Mouse (Mus musculus): ENCODE measurements around the gene Hoxd10. TPM values are rescaled to one million over a fixed set of nuclear protein-coding genes. Genes with fewer than 3 reads are reported as not detected.

Hoxd10 gene
- polyA plus RNA-seq, 1 experiment, result not detected

DNA sequence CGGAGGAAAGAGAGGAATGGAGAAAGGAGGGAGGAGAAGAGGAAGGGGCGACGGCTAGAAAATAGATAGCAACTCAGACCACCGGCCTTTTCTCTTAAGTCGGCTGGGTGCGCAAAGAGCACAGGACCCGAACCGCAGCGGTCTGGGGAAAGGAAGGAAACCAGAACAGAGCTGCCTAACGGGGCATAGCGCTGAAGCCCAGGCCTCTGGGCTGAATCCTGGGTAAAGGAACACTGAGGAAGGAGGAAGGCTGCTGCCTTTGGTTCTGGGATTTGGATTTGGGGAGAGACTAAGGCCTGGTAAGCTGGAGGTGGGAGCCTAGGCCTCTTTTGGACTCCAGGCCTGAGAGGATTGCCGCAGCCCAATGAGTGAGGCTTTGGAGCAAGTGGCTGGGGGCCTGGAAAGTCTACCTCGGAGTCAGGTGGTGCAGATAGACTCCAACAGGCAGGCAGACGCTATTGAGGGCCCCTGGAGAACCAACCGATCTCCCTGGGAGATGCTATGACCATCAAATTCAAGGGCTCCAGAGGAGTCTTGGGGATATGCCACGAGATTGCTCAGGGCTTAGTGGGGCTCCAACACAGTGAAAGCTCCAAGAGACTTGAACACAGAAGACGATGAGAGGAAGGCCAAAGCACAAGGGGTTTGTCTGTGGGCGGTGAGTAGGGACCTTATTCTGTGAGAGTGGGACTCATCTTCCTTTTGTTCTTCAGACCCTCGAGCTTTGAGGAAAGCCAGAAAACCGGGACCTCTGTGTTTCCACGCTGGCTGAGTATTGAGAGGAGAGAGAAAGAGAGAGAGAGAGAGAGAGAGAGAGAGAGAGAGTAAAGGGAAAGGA lies 10.9 kb upstream of the Hoxd10 start:
- 3% methylated on average over 21 of the region's 21 CpGs for WGBS
- TF ChIP-seq POLR2A (IDR thresholded peaks at IDR 0.05; ENCODE audit: borderline replicate concordance, insufficient read depth, low read length) (no peak), CTCF (IDR thresholded peaks at IDR 0.05; ENCODE audit: borderline replicate concordance, insufficient read depth, low read depth, low read length) (no peak)
- Histone ChIP-seq H3K4me3 (replicated peaks; ENCODE audit: insufficient read depth, low read depth, low read length) (no peak overlapping the region), H3K27ac (ENCODE audit: insufficient read depth, low read length) (no peak overlapping the region), H3K4me1 (ENCODE audit: control insufficient read depth, insufficient read depth, low read length) (no peaks in the 10 kb centered on the region), H3K27me3 (ENCODE audit: control insufficient read depth, insufficient read depth, low read length) (peaks cover 17% of the 10 kb centered on the region; the same call in 1 of the 2 replicates)
- DNase-seq, result no peak

- no peak for TF ChIP-seq POLR2A (IDR thresholded peaks at IDR 0.05; ENCODE audit: borderline replicate concordance, insufficient read depth, low read length)
- TF ChIP-seq CTCF (IDR thresholded peaks at IDR 0.05; ENCODE audit: borderline replicate concordance, insufficient read depth, low read depth, low read length), result no peak
- Histone ChIP-seq H3K4me3 (replicated peaks; ENCODE audit: insufficient read depth, low read depth, low read length) (no peak overlapping the region), H3K27me3 (ENCODE audit: control insufficient read depth, insufficient read depth, low read length) (peaks cover 15% of the 10 kb centered on the region; the same call in 1 of the 2 replicates), H3K4me1 (ENCODE audit: control insufficient read depth, insufficient read depth, low read length) (no peaks in the 10 kb centered on the region), H3K27ac (ENCODE audit: insufficient read depth, low read length) (no peak overlapping the region)
- no peak for DNase-seq
- WGBS, result 1% methylated on average over 78 of the region's 78 CpGs
Observed at GRCm38 (mm10) chr2:74681594-74682531, 9.9 kb upstream of the Hoxd10 start.

GRCm38 (mm10) chr2:74682796-74683195 lies 8.9 kb upstream of the Hoxd10 start:
- Histone ChIP-seq H3K4me1 (ENCODE audit: control insufficient read depth, insufficient read depth, low read length) (no peaks in the 10 kb centered on the region), H3K27ac (ENCODE audit: insufficient read depth, low read length) (no peak overlapping the region), H3K27me3 (ENCODE audit: control insufficient read depth, insufficient read depth, low read length) (peaks cover 19% of the 10 kb centered on the region; the same call in 1 of the 2 replicates), H3K4me3 (replicated peaks; ENCODE audit: insufficient read depth, low read depth, low read length) (no peak overlapping the region)
- DNase-seq, result no peak
- WGBS, result 2% methylated on average over 51 of the region's 51 CpGs
- no peak for TF ChIP-seq POLR2A (IDR thresholded peaks at IDR 0.05; ENCODE audit: borderline replicate concordance, insufficient read depth, low read length)
- no peak for TF ChIP-seq CTCF (IDR thresholded peaks at IDR 0.05; ENCODE audit: borderline replicate concordance, insufficient read depth, low read depth, low read length)

DNA sequence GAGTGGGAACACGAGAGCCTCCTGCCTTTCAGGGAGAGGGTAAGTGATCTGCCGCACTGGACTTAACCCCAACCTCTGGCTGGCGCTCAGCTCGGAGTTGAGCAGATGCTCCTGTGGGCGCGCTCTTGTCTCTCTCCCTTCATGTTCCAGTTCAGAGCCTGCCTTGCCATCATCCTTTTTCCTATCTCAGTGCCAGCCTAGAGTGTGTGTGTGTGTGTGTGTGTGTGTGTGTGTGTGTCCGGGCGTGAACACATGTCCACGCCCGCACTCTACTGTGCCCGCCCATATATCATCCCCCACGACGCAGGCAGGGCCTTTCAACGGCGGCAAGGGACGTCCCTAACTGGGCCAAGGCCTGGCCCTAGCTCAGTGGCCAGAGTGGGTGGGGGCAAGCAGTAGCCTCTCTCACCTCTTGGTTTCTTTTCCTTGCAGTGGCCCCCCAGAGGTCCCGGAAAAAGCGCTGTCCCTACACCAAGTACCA lies 8.2 kb upstream of the Hoxd10 start:
- Histone ChIP-seq H3K4me3 (replicated peaks; ENCODE audit: insufficient read depth, low read depth, low read length) (no peak overlapping the region), H3K4me1 (ENCODE audit: control insufficient read depth, insufficient read depth, low read length) (no peaks in the 10 kb centered on the region), H3K27ac (ENCODE audit: insufficient read depth, low read length) (no peak overlapping the region), H3K27me3 (ENCODE audit: control insufficient read depth, insufficient read depth, low read length) (peaks cover 20% of the 10 kb centered on the region; the same call in 1 of the 2 replicates)
- DNase-seq, result no peak
- no peak for TF ChIP-seq CTCF (IDR thresholded peaks at IDR 0.05; ENCODE audit: borderline replicate concordance, insufficient read depth, low read depth, low read length)
- TF ChIP-seq POLR2A (IDR thresholded peaks at IDR 0.05; ENCODE audit: borderline replicate concordance, insufficient read depth, low read length), result no peak
- 3% methylated on average over 18 of the region's 18 CpGs for whole genome bisulfite sequencing

GRCm38 (mm10) chr2:74684106-74684505 lies 7.6 kb upstream of the Hoxd10 start:
- H3K4me1 ChIP-seq (ENCODE audit: control insufficient read depth, insufficient read depth, low read length), result no peaks in the 10 kb centered on the region
- WGBS, result 3% methylated on average over 12 of the region's 12 CpGs
- peaks cover 18% of the 10 kb centered on the region; the same call in 1 of the 2 replicates for H3K27me3 ChIP-seq (ENCODE audit: control insufficient read depth, insufficient read depth, low read length)
- DNase-seq, result no peak
- H3K4me3 ChIP-seq (replicated peaks; ENCODE audit: insufficient read depth, low read depth, low read length), result no peak overlapping the region
- no peak overlapping the region for H3K27ac ChIP-seq (ENCODE audit: insufficient read depth, low read length)
- TF ChIP-seq POLR2A (IDR thresholded peaks at IDR 0.05; ENCODE audit: borderline replicate concordance, insufficient read depth, low read length) (no peak), CTCF (IDR thresholded peaks at IDR 0.05; ENCODE audit: borderline replicate concordance, insufficient read depth, low read depth, low read length) (no peak)

GRCm38 (mm10) chr2:74685059-74685603 lies 6.6 kb upstream of the Hoxd10 start:
- WGBS, result 15% methylated on average over 4 of the region's 4 CpGs
- TF ChIP-seq POLR2A (IDR thresholded peaks at IDR 0.05; ENCODE audit: borderline replicate concordance, insufficient read depth, low read length) (no peak), CTCF (IDR thresholded peaks at IDR 0.05; ENCODE audit: borderline replicate concordance, insufficient read depth, low read depth, low read length) (no peak)
- H3K27ac ChIP-seq (ENCODE audit: insufficient read depth, low read length), result no peak overlapping the region
- DNase-seq, result no peak
- no peaks in the 10 kb centered on the region for H3K4me1 ChIP-seq (ENCODE audit: control insufficient read depth, insufficient read depth, low read length)
- H3K4me3 ChIP-seq (replicated peaks; ENCODE audit: insufficient read depth, low read depth, low read length), result no peak overlapping the region
- peaks cover 18% of the 10 kb centered on the region; the same call in 1 of the 2 replicates for H3K27me3 ChIP-seq (ENCODE audit: control insufficient read depth, insufficient read depth, low read length)

DNA sequence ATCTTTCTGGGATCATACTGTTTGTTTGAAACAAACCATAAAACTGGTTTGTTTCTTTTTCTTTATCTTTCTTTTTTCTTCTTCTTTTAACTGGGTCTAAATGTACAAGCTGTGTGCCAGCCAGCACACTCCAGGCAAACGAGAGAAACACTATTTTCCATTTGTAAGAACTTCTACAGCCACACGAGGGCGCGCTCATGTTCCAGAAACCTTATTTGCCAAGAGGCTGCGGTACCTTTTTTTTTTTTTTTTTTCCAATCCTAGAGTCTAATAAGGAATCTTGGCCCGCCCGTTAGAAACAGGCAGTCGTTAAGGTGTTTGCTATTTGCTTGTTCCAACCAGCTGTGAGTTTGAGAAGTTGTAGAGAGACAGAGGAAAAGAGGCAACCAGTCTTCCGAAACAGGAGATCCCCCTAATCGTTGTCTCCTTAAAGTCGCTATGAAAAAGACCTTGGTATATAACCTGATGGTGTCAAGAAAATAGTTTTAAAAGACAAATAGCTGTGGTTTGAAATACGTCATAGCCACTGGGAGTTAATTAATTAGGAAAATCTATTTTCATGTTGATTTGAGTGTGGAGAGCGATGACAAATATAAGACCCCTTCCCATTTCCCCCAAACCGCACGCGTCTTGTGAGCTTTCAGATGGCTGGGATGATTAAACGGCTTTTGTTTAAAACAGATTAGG lies 5.3 kb upstream of the Hoxd10 start:
- no peak for DNase-seq
- no peak overlapping the region for H3K27ac ChIP-seq (ENCODE audit: insufficient read depth, low read length)
- no peak for TF ChIP-seq POLR2A (IDR thresholded peaks at IDR 0.05; ENCODE audit: borderline replicate concordance, insufficient read depth, low read length)
- TF ChIP-seq CTCF (IDR thresholded peaks at IDR 0.05; ENCODE audit: borderline replicate concordance, insufficient read depth, low read depth, low read length), result peak; percentile 15; the same call in 1 of the 2 replicates
- 9% methylated on average over 17 of the region's 17 CpGs for WGBS
- H3K4me1 ChIP-seq (ENCODE audit: control insufficient read depth, insufficient read depth, low read length), result no peaks in the 10 kb centered on the region
- H3K27me3 ChIP-seq (ENCODE audit: control insufficient read depth, insufficient read depth, low read length), result peaks cover 21% of the 10 kb centered on the region; the same call in 1 of the 2 replicates
- no peak overlapping the region for H3K4me3 ChIP-seq (replicated peaks; ENCODE audit: insufficient read depth, low read depth, low read length)

All from cerebellum, adult 2 months (tissue).